Mouse (Mus musculus) retina, embryonic 14.5 days (tissue): ENCODE measurements at regions not wholly inside any gene's neighbourhood (a gene's known extent, or its start where the extent isn't known, plus 50 kb on each side); places are given as distances from the start of the nearest gene placed in this dataset.

Experiments used
- DNase-seq: peaks from one replicate; pipeline ENCODE4 v3.0.0-alpha.2; 2015; ENCODE audit warnings: low spot score

GRCm38 (mm10) chrX:128853441-128853840, 896.1 kb upstream of the Diaph2 start:
- peak; percentile 1 for DNase-seq
